Mouse (Mus musculus) ES-Bruce4 (cell line): ENCODE results near the gene Cbfb. TPM values are rescaled to one million over a fixed set of nuclear protein-coding genes. Genes with fewer than 3 reads are reported as not detected.

Source experiments
- H3K27ac ChIP-seq: 2 replicates; pipeline ENCODE4 v1.5.1; 2012; ENCODE audit warnings: low read length, inconsistent platforms; ENCODE audit not compliant: insufficient read depth
- H3K27me3 ChIP-seq: 2 replicates; pipeline ENCODE4 v1.6.1; 2012; ENCODE audit warnings: mild to moderate bottlenecking, low read length, inconsistent platforms; ENCODE audit not compliant: control insufficient read depth, poor library complexity, insufficient read depth, severe bottlenecking
- H3K36me3 ChIP-seq: 2 replicates; pipeline ENCODE4 v1.6.1; 2012; ENCODE audit warnings: inconsistent platforms, mild to moderate bottlenecking, low read length, moderate library complexity; ENCODE audit not compliant: control insufficient read depth, poor library complexity, insufficient read depth, severe bottlenecking
- H3K4me1 ChIP-seq: one replicate; pipeline ENCODE4 v1.8.1; 2011; ENCODE audit warnings: low read length; ENCODE audit not compliant: control insufficient read depth, insufficient read depth
- H3K4me3 ChIP-seq: 2 replicates; pipeline ENCODE4 v1.5.1; 2011; ENCODE audit warnings: low read depth, mild to moderate bottlenecking, low read length
- H3K9ac ChIP-seq: 2 replicates; pipeline ENCODE4 v1.6.1; 2012; ENCODE audit warnings: low read depth, mild to moderate bottlenecking, inconsistent platforms; ENCODE audit not compliant: poor library complexity, severe bottlenecking
- H3K9me3 ChIP-seq: replicated peaks from 2 replicates; pipeline ENCODE4 v1.6.1; 2012; ENCODE audit warnings: mild to moderate bottlenecking, low read length, inconsistent platforms; ENCODE audit not compliant: control insufficient read depth, poor library complexity, insufficient read depth, severe bottlenecking
- CTCF ChIP-seq: IDR thresholded peaks from one replicate; pipeline ENCODE4 v1.8.1; 2011; ENCODE audit warnings: low read depth, low read length
- EP300 ChIP-seq: IDR thresholded peaks from 2 replicates; pipeline ENCODE4 v1.6.1; 2011; ENCODE audit warnings: low read depth, low read length; ENCODE audit not compliant: insufficient read depth
- POLR2A ChIP-seq: IDR thresholded peaks from one replicate; pipeline ENCODE4 v1.8.1; 2011; ENCODE audit warnings: low read length; ENCODE audit not compliant: insufficient read depth
- polyA plus RNA-seq: library from polyadenylated mRNA; stranded (reverse); fragments of >200 nt; gene quantifications from 2 replicates; pipeline ENCODE4 v1.2.4, GENCODE M21; 2011; ENCODE audit warnings: low read depth; ENCODE audit not compliant: missing spikeins, insufficient read depth, insufficient read length

Gene Cbfb
- polyA plus RNA-seq, 1 experiment, result 85.5 TPM

GRCm38 (mm10) chr8:105152623-105153398, 17.7 kb upstream of the Cbfb start:
- Histone ChIP-seq H3K4me3 (peak overlapping the region; percentile 24), H3K4me1 (no peaks in the 10 kb centered on the region), H3K9me3 (no peaks in the 10 kb centered on the region), H3K27me3 (no peaks in the 10 kb centered on the region), H3K36me3 (no peaks in the 10 kb centered on the region), H3K9ac (peak overlapping the region; percentile 17), H3K27ac (no peak overlapping the region)
- TF ChIP-seq CTCF (no peak), POLR2A (no peak), EP300 (no peak)

- TF ChIP-seq EP300 (no peak), CTCF (no peak), POLR2A (no peak)
- Histone ChIP-seq H3K27ac (no peak overlapping the region), H3K9me3 (no peaks in the 10 kb centered on the region), H3K9ac (no peak overlapping the region), H3K27me3 (no peaks in the 10 kb centered on the region), H3K4me3 (no peak overlapping the region), H3K36me3 (no peaks in the 10 kb centered on the region), H3K4me1 (no peaks in the 10 kb centered on the region)
Observed at GRCm38 (mm10) chr8:105154316-105154715, 16.2 kb upstream of the Cbfb start.

DNA sequence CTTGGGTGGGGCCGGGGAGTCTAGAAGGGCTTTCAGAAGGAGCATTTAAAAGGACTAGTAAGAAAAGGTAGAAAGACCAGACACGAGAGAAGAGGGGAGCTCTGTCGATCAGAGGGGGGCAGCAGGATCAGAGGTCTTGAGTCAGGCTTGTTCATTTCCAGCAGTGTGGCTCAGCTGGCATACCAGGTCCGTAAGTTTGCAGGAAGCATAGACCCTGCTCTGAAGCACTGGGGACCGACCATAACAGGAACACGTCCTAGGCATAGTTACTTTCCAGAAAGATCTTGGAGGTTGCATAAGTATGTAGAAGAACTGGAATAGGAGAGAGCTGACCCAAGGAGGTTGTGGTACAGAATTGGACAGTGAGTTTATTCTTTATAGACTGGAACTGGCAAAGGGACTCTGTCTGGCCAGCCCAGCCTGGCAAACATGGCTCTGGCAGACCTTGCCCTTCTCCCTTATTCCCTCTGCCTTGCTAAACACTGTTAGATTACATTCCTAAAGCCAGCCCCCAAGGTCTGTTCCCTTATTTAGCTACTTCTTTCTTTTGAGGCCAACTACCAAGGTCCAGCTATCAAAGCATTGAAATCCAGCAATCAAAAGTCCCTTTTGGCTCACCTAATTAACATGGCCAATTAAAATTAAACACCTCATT, 15.3 kb upstream of the Cbfb start:
- no peak overlapping the region for H3K9ac ChIP-seq
- no peaks in the 10 kb centered on the region for H3K36me3 ChIP-seq
- H3K4me1 ChIP-seq, result no peaks in the 10 kb centered on the region
- TF ChIP-seq CTCF, result no peak
- no peak for TF ChIP-seq POLR2A
- no peak for TF ChIP-seq EP300
- H3K4me3 ChIP-seq, result no peak overlapping the region
- no peaks in the 10 kb centered on the region for H3K27me3 ChIP-seq
- no peaks in the 10 kb centered on the region for H3K9me3 ChIP-seq
- H3K27ac ChIP-seq, result no peak overlapping the region

DNA sequence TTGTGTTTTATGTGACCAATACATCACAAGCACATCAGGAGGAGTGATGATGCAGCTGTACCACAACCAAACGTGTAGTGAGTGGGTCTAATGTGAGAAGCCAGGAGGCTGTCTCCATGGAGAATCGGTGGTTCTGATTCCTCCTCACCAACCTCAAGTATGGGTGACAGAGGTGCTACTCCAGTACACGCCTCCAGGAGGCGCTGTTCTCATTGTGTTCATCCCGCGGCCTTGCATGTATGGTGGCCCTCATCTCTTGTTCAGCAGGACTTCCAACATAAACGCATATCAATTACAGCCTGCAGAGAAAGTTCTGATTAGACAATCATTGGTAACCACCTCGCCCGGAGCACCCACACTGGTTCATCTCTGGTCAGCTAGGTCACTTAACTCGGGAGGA, 12.9 kb upstream of the Cbfb start:
- H3K27me3 ChIP-seq, result no peaks in the 10 kb centered on the region
- no peak overlapping the region for H3K9ac ChIP-seq
- H3K36me3 ChIP-seq, result no peaks in the 10 kb centered on the region
- H3K9me3 ChIP-seq, result no peaks in the 10 kb centered on the region
- H3K27ac ChIP-seq, result no peak overlapping the region
- no peaks in the 10 kb centered on the region for H3K4me1 ChIP-seq
- no peak overlapping the region for H3K4me3 ChIP-seq
- no peak for TF ChIP-seq POLR2A
- peak; percentile 74 for TF ChIP-seq CTCF

DNA sequence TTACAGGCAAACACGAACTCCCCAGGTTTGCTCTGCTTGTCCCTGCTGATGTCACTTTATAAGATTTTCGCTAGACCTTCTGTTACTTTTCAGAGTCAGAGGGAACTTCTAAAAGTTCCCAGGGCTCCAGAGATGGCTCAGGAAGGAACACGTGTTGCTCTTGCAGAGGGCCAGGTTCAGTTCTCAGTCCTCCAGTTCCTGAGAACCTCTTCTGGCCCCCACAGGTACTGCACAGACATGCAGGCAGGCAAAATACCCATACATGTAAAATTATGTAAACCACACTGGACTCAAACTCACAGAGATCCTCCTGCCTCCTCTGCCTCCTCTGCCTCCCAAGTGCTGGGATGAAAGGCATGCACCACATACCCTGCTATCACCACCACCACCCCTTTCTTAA, 12.4 kb upstream of the Cbfb start:
- H3K36me3 ChIP-seq, result no peaks in the 10 kb centered on the region
- H3K27me3 ChIP-seq, result no peaks in the 10 kb centered on the region
- no peak overlapping the region for H3K9ac ChIP-seq
- H3K4me3 ChIP-seq, result no peak overlapping the region
- TF ChIP-seq CTCF, result no peak
- TF ChIP-seq POLR2A, result no peak
- TF ChIP-seq EP300, result no peak
- H3K4me1 ChIP-seq, result no peaks in the 10 kb centered on the region
- no peak overlapping the region for H3K27ac ChIP-seq
- no peaks in the 10 kb centered on the region for H3K9me3 ChIP-seq

GRCm38 (mm10) chr8:105161121-105161652, 9.3 kb upstream of the Cbfb start:
- H3K9ac ChIP-seq, result no peak overlapping the region
- H3K9me3 ChIP-seq, result no peaks in the 10 kb centered on the region
- no peaks in the 10 kb centered on the region for H3K36me3 ChIP-seq
- no peak overlapping the region for H3K4me3 ChIP-seq
- H3K27me3 ChIP-seq, result no peaks in the 10 kb centered on the region
- TF ChIP-seq POLR2A, result no peak
- TF ChIP-seq CTCF, result no peak
- TF ChIP-seq EP300, result no peak
- H3K4me1 ChIP-seq, result no peaks in the 10 kb centered on the region
- no peak overlapping the region for H3K27ac ChIP-seq
